Mouse (Mus musculus): ENCODE data around the gene Sigmar1.
"Not testable (repeated sequence)": the region's sequence is repeated elsewhere in the genome, so short reads cannot be mapped to it uniquely, and the experiment has no call there.

The Sigmar1 gene

DNA sequence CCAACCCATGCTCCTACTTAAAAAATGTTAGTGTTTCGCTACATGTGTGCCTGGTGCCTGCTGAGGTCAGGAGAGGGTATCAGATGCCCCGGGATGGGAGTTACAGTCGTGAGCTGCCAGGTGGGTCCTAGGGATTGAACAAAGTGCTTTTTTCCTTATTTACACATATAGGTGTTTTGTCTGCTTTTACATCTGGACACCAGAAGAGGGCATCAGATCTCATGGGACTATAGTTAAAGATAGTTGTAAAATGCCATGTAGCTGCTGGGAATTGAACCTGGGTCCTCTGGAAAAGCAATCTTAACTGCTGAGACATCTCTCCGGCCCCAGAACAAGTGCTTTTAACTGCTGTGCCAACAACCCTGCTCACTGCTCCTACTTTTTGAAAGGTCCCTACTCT, 45.7 kb downstream of the Sigmar1 start:
- DNase-seq (ENCODE audit: low spot score): no peak

DNA sequence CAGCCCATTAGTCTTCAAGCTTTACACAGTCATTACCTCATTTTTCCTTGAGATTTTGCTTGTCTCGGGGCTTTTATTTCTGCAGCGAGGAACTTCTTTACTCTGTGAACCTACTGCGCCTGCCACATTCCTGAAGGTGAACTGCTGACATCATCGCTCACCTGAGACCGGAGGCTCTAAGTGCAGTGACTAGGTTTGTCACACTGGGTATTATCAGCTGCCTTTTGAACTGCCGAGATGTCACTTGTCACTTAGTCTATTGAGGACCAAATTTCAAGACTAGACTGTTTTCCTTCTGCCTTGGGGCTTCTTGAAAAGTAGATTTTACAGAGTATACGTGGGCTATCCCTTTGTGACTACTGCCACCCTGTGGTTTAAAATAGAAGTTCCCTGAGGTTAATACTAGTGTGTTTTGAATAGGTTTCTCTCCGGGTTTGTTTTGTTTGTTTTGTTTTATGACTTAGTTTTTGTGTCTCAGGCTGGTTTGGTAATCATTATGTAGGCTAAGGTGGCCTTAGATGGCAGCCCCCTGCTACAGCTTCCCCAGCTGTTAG, 47.7 kb downstream of the Sigmar1 start:
- peak; percentile 61 for DNase-seq (ENCODE audit: low spot score)

DNA sequence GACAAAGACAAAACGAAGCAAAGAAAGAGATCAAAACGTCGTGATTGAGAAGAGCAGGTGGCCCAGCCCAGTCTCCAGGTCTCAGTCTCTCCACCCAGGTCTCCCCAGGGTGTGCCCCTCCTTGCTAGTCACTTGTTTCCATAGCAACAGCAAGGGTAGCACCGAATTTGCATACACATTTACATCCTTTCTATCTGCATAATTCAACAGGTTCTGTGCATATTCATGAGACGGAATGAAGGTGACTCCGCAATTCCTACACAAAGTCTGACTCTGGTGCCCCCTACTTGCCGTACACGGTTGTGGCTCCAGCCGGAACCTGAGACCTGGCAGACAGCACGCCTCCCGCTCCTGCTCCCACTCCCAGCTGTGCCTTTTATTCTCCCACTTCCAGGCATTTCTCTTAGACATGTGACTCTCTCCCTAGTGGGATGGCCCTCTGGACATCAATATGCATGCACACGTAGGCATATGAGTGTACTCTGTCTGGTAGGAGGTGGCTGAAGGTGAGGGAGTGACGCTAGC, 48.9 kb downstream of the Sigmar1 start:
- DNase-seq (ENCODE audit: low spot score): peak; percentile 89

DNA sequence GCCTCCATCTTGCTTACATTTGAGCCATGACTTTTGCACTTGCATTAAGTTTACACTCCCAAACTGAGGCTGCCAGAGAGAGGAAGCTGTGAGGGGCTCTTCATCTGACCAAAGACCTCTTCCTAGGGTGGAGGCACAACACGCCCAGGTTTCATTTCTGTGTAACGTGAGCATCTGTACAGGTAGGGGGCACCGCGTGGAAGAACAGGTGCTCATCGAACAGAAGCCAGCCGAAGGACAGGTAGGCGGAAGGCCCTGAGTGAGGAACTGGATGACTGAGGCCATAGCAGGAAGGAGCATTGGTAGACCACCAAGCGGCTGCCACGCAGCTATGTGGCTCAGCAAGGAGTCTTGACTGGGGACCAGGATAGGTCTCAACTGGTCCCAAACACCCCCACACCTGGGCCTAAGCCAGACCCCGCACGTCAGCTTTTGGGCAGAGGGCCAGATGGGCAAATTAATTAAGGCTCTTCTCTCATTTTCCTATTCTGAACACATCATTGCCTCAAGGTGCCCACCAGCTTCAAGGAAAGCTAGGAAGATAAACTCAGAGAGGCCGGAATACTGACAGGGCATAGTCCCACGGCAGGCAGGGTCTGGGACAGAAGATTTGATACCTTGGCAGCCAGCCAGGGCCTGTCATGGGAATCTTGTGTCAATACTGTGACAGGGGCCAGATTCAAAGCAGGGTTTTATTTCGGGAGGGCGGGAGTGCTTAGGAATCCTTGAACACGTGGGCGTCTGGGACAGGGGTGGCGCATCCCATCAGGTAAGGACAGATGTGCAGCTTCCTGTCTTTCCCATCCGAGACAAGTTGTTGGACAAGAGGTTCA, 49.8 kb downstream of the Sigmar1 start:
- DNase-seq (ENCODE audit: low spot score): no peak

DNA sequence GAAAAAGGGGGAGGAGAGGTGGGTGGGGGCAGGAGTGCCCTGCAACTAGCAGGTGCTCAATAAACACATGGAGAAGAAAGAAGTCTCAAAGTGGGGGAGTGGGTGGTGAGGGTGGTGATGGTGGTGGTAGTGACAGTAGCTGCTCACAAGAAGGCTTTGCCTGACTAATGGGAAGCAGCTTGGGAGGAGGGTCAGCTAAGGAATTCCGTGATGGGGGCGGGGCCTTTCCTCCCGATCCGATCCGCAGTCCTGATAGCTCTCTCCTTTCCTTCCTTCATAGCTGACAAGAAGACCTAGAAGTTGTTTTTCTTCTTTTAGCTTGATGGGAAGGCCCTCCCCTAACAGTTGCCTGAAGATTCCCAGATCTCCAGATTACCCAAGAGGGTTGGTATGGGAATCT, 51.3 kb downstream of the Sigmar1 start:
- DNase-seq (ENCODE audit: low spot score): peak; percentile 64

DNA sequence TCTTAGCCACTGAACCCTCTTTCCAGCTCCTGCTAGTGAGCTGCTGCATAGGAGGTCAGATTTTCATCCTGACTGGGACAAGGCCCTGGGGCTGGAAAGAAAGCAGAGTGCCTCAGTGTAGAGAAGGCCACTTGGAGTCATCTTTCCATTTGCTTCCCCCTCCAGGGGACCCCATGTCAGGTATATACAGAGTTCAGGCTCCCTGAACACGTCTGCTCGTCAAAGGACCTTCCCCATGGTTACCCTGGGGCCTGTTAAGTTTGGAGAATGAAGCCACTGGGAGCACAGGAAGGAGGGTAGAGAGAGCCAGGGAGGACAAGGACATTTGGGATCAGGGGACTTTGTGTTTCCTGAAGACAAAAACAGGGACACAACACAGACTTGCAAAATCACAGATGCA, 53.7 kb downstream of the Sigmar1 start:
- DNase-seq (ENCODE audit: low spot score): not testable (repeated sequence)

DNA sequence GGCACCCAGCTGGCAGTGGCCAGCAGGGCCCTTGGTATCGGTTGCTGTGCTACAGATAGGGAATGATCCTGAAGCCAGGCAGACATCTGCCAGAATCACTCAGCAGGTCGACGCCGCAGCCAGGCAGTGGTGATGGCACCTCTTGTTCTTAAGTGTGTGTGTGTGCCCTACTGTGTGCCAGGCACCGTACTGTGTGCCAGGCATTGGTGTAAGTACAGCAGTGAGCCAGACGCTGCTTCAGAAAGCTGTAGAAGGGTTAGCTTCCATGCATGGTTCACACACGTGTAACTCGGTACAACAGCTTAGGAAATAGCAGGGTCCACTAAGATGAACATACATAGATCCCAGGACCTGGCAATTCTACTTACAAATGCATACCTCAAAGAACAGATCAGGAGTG, 55.7 kb downstream of the Sigmar1 start:
- DNase-seq (ENCODE audit: low spot score): not testable (repeated sequence)

DNA sequence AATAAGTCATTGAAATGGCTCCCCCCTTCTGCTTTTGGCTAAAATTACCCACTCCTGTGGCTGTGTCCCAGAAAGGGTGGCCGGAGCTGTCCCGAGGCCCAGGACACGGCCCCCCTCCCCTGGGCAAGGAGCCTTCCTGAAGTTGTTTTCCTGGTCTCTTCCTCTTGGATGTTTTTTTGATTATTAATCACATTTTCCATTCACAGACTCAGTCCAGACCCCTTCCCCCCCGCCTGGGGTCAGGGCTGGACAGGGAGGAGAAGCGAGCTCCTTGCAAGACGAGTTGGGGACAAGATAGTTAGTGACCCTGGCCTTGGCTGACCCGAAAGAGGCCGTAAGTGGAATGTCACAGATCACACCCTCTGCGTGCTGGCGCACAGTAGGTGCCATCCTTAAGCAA, 56.2 kb downstream of the Sigmar1 start, which contains the start of gene Il11ra1:
Gene Il11ra1, plus strand, starts transcription at position 207 of the 400 bp plus-strand sequence.
- DNase-seq (ENCODE audit: low spot score): not testable (repeated sequence)

DNA sequence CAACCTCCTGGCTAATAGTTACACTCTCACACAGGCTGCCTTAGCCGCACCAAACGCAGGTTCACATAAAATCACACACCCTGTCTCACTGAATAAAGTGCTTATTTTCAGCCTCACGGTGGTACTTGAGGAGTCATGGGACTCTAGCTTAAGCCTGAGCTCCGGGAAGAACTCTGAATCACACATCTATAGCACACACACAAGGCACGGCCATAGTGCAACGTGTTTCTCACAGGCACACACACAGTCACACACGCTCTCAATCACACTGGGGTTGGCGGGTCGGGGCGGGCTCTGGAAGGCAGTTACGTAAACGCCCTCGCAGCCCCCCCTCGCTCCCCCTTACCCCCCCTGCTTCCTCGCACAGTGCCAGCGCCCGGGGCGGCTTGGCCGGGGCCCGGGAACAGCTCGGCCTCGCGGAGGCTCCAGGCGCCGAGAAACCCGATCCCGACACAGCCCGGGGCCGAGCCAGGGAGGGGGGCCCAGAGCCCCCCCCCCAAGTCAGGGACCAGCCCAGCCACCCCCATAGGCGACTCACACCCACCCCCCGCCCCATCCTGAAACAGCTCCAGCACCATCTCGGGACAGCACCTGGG, 57.4 kb downstream of the Sigmar1 start:
- DNase-seq (ENCODE audit: low spot score): not testable (repeated sequence)

DNA sequence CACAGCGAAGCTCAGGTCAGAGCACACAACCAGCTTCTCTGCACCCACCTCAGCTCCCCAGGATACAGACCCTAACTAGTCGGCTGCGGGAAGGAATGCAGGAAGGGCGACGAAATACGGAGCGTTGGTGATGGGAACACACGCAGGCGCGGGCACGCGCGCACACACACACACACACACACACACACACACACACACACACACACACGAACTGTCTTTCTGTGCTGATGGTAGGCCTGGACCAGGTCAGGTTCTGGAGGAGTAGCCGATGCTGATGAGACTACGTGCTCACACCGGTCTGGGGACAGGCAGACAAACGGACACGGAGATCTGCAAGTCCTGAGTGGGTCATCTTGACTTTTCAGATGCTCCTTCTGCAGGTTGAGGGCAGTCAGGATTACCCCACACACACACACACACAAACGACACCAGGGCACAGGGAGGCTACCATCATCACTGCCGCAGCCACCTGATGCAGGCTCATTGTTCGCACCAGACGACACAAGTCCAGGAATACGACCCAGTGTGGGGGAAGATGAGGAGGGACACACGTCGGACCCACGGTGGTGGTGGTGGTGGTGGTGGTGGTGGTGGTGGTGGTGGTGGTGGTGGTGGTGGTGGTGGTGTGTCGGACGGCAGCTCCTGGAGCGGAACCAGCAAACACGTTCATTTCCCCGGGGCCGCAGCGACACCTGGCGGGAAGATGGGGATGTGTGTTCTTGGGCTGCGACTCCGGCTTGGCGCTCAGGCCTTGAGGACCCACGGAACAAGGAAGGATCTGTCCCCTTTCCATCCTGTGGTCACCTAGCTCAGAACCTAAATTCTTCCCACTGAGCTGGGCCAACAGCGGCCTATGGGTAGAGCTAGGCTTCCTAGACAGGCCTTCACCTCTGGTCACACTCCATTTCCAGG, 58.8 kb downstream of the Sigmar1 start, which contains the start of gene Cntfr:
Gene Cntfr, minus strand, starts transcription at position 160 of the 912 bp plus-strand sequence.
- DNase-seq (ENCODE audit: low spot score): peak; percentile 86

DNA sequence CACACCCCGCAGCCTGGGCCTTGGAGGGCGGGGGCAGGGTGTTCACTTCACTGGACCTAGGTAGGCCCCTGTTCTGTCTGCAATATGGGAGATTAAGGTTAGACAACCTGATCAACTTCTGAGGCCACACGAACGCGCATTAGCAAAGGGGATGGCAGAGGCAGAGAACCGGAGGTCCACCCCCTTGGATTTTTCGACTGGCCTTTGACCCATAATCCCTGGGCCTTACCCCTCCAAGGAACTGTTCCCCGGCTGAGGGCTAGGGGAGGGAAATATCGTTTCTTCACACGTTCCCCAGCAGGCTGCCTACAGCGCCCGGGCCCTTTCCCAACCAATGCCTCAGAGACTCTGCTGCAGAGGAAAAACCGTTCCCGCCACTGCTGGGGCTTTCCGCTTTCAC, 59.5 kb downstream of the Sigmar1 start:
- DNase-seq (ENCODE audit: low spot score): not testable (repeated sequence)

DNA sequence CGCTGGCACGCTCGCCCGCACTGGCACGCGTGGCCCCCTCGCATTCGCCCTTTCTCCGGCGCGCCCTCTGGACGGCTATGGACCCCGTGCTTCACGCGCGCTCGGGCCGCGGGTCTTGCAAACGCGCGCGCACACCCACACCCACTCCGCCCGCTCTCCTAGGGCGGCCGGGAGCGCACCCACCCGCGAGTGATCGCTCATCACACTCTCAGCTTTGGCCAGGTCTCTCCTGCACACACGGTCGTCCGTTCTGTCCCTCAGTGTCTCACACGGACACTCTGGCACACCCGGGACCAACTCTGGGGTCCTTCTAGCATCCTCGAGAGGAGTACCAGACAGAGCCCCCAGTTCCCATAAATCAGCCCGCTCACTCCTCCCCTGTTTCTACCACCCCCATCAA, 60.2 kb downstream of the Sigmar1 start:
- DNase-seq (ENCODE audit: low spot score): not testable (repeated sequence)

DNA sequence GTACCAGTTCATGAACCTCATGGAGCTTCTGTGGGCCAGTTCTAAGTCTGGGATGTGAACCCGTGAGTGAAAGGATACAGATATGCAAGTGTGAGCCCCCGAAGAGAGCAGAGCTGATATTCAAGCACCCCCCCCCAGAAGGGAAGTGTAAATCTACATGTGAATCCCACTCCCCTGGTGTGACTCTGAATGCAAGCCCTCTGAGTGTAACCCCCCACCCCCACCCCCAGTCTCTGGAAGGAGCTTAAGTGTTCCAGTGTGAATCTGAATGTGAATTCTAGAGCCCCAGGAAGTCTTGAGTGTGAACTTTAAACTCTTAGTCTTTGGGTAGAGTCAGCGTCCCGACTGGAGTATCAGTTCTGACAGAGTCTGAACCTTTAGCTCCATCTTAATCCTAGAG, 62.4 kb downstream of the Sigmar1 start:
- not testable (repeated sequence) for DNase-seq (ENCODE audit: low spot score)

DNA sequence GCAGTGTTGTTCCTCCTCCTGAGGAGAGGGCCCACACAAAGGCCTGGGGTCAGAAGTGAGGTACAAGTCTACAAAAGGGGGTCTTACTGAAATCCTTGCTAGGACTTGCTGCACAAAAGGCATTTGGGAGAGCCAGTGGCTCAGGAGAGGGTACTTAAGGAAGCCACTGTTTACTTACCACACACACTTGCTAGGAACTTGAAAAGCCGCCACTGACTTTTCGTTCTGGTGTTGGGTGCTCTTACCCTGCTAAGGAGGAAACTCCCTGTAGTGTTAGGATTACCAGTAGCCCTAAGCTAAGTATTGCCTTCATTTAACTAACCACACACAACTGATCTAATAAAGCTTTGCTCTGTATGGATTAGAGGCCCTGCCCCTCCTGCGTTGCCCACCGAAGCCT, 65.9 kb downstream of the Sigmar1 start:
- DNase-seq (ENCODE audit: low spot score): not testable (repeated sequence)

DNA sequence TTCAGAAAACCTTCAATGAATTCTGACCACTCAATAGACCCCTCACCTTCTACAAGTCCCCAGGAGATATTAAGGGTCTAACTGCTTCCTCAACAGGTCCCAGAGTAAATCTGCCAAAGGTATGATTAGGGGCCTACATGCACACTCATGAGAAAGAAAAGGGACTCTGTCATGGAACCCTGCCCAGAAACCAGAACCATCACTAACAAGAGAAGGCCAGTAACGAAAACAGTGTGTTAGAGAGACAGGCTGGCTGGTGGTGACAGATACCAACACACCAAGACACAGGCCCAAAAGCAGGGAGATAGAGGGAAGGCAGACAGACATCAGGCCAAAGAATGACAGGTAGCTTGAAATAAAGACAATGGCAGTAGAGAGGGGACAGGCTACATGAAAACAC, 67.4 kb downstream of the Sigmar1 start:
- DNase-seq (ENCODE audit: low spot score): not testable (repeated sequence)

Data from embryo, embryonic 10 days (tissue).